Mouse (Mus musculus) cortical plate, adult 2 months (tissue): ENCODE results near the gene Tle3.

Experiments used
- CTCF ChIP-seq: fragments of 200-500 bp; IDR thresholded peaks from 2 replicates; pipeline ENCODE4 v1.5.1; 2011; ENCODE audit warnings: mild to moderate bottlenecking, control low read depth, low read length; ENCODE audit not compliant: insufficient read depth; ENCODE audit errors: extremely low read depth
- POLR2A ChIP-seq: fragments of 200-500 bp; IDR thresholded peaks from 2 replicates; pipeline ENCODE4 v1.6.1; 2011; ENCODE audit warnings: mild to moderate bottlenecking, low read length, control low read depth; ENCODE audit not compliant: insufficient read depth; ENCODE audit errors: extremely low read depth

GRCm38 (mm10) chr9:61382595-61383186 is 10.5 kb downstream of the Tle3 start:
- TF ChIP-seq CTCF (no peak), POLR2A (no peak)
